Mouse (Mus musculus): Measurements from ENCODE around the gene Lhcgr. TPM values are rescaled to one million over a fixed set of nuclear protein-coding genes. Genes with fewer than 3 reads are reported as not detected.

The Lhcgr gene
- total RNA-seq, 2 experiments from 2014 or later = not detected

- DNase-seq (ENCODE audit: low spot score) = no peak
Measured at GRCm38 (mm10) chr17:88706231-88706649, 85.5 kb downstream of the Lhcgr start.

- DNase-seq (ENCODE audit: low spot score) = no peak
Measured at GRCm38 (mm10) chr17:88703112-88703511, 88.7 kb downstream of the Lhcgr start.

- DNase-seq (ENCODE audit: low spot score) = no peak
Measured at GRCm38 (mm10) chr17:88702345-88702744, 89.4 kb downstream of the Lhcgr start.

GRCm38 (mm10) chr17:88700901-88701300 lies 90.9 kb downstream of the Lhcgr start:
- no peak for DNase-seq (ENCODE audit: low spot score)

- DNase-seq (ENCODE audit: low spot score) = no peak
Measured at GRCm38 (mm10) chr17:88696656-88697333, 95.0 kb downstream of the Lhcgr start.

- DNase-seq (ENCODE audit: low spot score) = no peak
Measured at GRCm38 (mm10) chr17:88688226-88688625, 103.6 kb downstream of the Lhcgr start.

- DNase-seq (ENCODE audit: low spot score) = no peak
Measured at GRCm38 (mm10) chr17:88675310-88676309, 116.2 kb downstream of the Lhcgr start.

GRCm38 (mm10) chr17:88670800-88671199 lies 121.0 kb downstream of the Lhcgr start:
- DNase-seq (ENCODE audit: low spot score) = no peak

- DNase-seq (ENCODE audit: low spot score) = no peak
Measured at GRCm38 (mm10) chr17:88669921-88670320, 121.9 kb downstream of the Lhcgr start.

GRCm38 (mm10) chr17:88668452-88668851 lies 123.3 kb downstream of the Lhcgr start, which contains the start of gene Gtf2a1l:
Gene Gtf2a1l, plus strand, starts transcription at chr17:88668660.
- DNase-seq (ENCODE audit: low spot score) = no peak

Other genes starting within 250 kb of the Lhcgr start
- 1 to 10 TPM; 5.1 to 6.2 TPM for gene Ston1, start 194.3 kb downstream of the Lhcgr start, total RNA-seq (2021)
- not detected for gene Gtf2a1l, start 123.3 kb downstream of the Lhcgr start, total RNA-seq (2021)

Data from gastrocnemius, adult 18-20 months (tissue).